Mouse (Mus musculus): ENCODE measurements around the gene Frmd4b.
"Not testable (repeated sequence)": the region's sequence is repeated elsewhere in the genome, so short reads cannot be mapped to it uniquely, and the experiment has no call there.

DNA sequence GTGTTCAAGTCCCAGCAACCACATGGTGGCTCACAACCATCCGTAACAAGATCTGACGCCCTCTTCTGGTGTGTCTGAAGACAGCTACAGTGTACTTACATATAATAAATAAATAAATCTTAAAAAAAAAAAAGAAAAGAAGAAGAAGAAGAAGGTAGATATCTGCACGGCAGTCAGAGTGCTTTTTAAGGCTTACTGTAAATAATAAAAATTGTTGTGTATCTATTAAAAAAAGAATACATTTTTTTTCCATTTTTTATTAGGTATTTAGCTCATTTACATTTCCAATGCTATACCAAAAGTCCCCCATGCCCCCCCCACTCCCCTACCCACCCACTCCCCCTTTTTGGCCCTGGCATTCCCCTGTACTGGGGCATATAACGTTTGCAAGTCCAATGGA, 259.7 kb downstream of the Frmd4b start:
- not testable (repeated sequence) for TF ChIP-seq EP300, CTCF (IDR thresholded peaks at IDR 0.05; ENCODE audit: low read depth)

Measured in liver, embryonic 14.5 days (tissue).